Mouse (Mus musculus) thymus, adult 2 months (tissue): Measurements from ENCODE around the gene Inka2. TPM values are rescaled to one million over a fixed set of nuclear protein-coding genes. Genes with fewer than 3 reads are reported as not detected.

Experiments used
- DNase-seq: peaks from one replicate; pipeline ENCODE4 v3.0.0; 2021
- H3K27ac ChIP-seq: fragments of 200-500 bp; 2 replicates; pipeline ENCODE4 v1.5.1; 2012; ENCODE audit warnings: low read length, control low read depth; ENCODE audit not compliant: control insufficient read depth, insufficient read depth
- H3K27me3 ChIP-seq: fragments of 200-500 bp; 2 replicates; pipeline ENCODE4 v1.6.1; 2012; ENCODE audit warnings: mild to moderate bottlenecking, low read length, moderate library complexity, mixed read lengths; ENCODE audit not compliant: control insufficient read depth, insufficient read depth
- H3K36me3 ChIP-seq: fragments of 200-500 bp; 2 replicates; pipeline ENCODE4 v1.6.1; 2012; ENCODE audit warnings: mild to moderate bottlenecking, low read length, moderate library complexity; ENCODE audit not compliant: control insufficient read depth, insufficient read depth
- H3K4me1 ChIP-seq: fragments of 200-500 bp; replicated peaks from 2 replicates; pipeline ENCODE4 v1.6.1; 2012; ENCODE audit warnings: low read length; ENCODE audit not compliant: control insufficient read depth, insufficient read depth
- H3K4me3 ChIP-seq: fragments of 200-500 bp; 2 replicates; pipeline ENCODE4 v1.5.1; 2012; ENCODE audit warnings: mild to moderate bottlenecking, low read length, control low read depth, moderate library complexity; ENCODE audit not compliant: control insufficient read depth, insufficient read depth
- CTCF ChIP-seq: fragments of 200-500 bp; IDR thresholded peaks from 2 replicates; pipeline ENCODE4 v1.5.1; 2012; ENCODE audit warnings: mild to moderate bottlenecking, control low read depth, low read length, moderate library complexity, borderline replicate concordance; ENCODE audit not compliant: control insufficient read depth, poor library complexity, insufficient read depth; ENCODE audit errors: extremely low read depth
- POLR2A ChIP-seq: fragments of 200-500 bp; IDR thresholded peaks from 2 replicates; pipeline ENCODE4 v1.6.1; 2012; ENCODE audit warnings: mild to moderate bottlenecking, low read length, control low read depth, moderate library complexity; ENCODE audit not compliant: control insufficient read depth, poor library complexity, insufficient read depth; ENCODE audit errors: extremely low read depth
- WGBS: fragments of 180-500 bp; shearing (Covaris S2); methylation state at CpG from one replicate; pipeline ENCODE4 v1.1.7; 2018; 5-methylcytosine and 5-hydroxymethylcytosine counted together
- polyA plus RNA-seq: library from polyadenylated mRNA; depleted of rRNA; stranded (reverse); fragments of >200 nt; gene quantifications from 2 replicates; pipeline ENCODE4 v1.2.3, GENCODE M21; 2012; rRNA removed

Inka2 gene
- 5.5 TPM in 2 replicates for polyA plus RNA-seq

DNA sequence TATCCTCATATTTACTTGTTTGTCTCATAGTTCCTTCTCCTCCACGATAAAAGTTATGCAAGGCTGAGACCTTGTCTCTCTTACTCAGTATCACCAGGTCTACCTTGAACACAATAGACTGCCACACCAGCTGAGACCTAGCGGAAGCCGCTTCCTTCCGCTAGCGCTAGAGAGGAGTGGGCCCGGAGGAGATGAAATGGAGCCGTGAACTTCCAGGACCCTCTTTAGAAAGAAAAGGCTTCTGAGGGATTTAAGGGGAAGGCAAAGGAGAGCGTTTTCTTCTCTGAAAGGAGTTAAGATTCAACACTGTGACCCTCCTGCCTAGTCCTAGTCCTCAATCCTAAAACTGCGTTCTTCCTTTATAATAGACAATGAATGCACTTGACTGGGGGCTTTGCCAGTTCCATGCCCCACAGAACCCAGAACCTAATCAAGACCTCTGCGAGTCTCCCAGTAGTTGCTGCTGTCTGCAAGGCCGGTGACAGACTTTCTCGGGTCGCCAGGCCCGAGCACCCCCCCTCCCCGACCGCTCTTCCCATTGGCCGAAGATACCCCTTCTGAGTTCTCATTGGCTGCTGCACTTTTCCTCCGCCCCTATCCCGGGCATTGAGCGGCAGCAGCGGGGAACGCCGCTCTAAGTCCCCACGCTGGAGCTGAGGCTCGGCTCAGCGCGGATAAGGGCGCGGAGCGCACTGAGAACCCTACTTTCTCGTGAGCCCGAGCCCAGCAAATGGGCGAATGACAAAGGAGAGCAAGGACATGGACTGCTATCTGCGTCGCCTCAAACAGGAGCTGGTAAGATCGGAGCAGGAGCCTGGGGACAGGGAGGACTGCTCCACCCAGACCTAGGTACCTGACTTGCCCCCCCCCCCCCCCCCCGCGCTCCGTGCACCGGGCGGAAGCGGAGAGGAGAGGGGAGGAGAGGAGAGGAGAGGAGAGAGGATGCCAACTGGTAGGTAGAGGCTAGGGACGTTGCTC, at the start of gene Inka2:
Gene Inka2 (plus strand): TSS at position 569 of the 978 bp plus-strand sequence.
- Histone ChIP-seq H3K4me3 (peak within 1 kb of the TSS; percentile 56), H3K27ac (peak within 1 kb of the TSS; percentile 74), H3K27me3 (no peaks in the 10 kb centered on the region), H3K4me1 (peaks cover 15% of the 10 kb centered on the region), H3K36me3 (no peaks in the 10 kb centered on the region)
- TF ChIP-seq CTCF (no peak), POLR2A (peak; percentile 66)
- DNase-seq: peak; percentile 80
- WGBS: 14% methylated on average over 37 of the region's 43 CpGs

DNA sequence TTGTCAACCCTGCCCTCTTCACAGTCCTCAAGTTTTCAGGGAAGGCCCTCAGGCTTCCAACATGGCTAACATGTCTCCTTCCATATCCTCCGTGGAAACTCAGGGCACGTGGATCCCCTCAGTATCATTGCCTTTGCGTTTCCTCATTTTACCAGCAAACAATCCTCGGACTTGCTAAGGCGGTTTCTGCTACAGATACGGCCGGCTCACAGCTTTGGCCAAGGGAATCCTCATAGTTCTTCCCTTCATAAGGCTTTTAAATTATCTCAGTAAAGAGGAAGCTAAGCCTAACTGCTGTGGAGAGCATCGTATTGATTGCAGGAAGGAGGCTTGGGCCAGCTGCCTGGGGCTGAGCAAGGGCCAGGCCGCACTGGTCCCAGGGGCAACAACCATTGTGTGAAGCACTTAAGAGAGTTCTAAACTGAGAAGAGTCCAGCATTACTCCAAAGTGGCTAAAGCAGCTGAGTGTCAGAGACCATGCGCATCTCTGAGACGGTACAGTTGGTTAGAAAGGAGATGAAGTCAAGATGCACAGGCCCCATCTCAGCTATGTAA, 49.3 kb upstream of the Inka2 start:
- 95% methylated on average over 11 of the region's 11 CpGs for WGBS
- no peak for DNase-seq
- Histone ChIP-seq H3K4me1 (no peaks in the 10 kb centered on the region), H3K4me3 (no peak overlapping the region), H3K27ac (no peak overlapping the region), H3K27me3 (no peaks in the 10 kb centered on the region), H3K36me3 (no peaks in the 10 kb centered on the region)
- TF ChIP-seq POLR2A: no peak
- TF ChIP-seq CTCF: no peak

DNA sequence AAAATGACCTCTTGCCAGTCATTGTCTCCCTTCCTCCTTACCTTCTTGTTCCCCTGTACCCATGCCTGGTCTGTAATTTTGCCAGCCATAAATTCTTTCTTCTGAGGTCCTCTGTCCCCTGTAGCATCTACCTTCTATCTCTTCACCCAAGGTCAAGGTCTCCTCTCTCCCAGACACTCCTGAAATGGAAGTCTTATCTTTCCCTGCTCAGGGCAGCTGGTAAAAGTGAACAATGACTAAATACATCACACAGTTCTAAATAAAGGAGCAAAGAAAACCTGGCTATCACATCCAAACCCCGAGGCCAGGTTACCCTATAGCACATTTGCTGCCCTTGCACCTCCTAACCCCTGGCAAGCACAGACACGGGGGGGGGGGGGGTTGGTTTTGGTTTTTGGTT, 43.9 kb upstream of the Inka2 start:
- TF ChIP-seq POLR2A: no peak
- TF ChIP-seq CTCF: no peak
- no peak for DNase-seq
- Histone ChIP-seq H3K4me3 (no peak overlapping the region), H3K27ac (no peak overlapping the region), H3K36me3 (no peaks in the 10 kb centered on the region), H3K4me1 (peaks cover 6% of the 10 kb centered on the region), H3K27me3 (no peaks in the 10 kb centered on the region)
- WGBS: 51% methylated on average over 2 of the region's 2 CpGs

DNA sequence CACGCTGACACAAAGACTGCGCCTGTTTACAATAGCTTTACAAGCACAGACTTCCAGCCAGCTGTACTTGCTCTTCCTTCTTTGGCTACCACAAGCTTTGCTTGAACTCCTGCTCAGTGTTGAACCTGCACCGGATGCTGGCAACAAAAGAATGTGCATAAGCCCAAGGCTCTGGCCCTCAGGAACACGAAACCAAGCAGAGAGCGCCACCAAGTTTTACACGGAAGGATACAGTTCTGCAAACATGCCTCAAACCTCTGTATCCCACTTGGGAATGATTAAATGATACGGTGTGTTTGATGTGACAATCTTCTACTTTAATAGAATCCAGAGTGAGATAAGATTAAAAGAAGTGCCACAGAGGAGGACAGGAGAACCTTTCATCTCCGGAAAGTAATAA, 41.4 kb upstream of the Inka2 start:
- H3K27ac ChIP-seq: peak overlapping the region; percentile 62; the same call in 1 of the 2 replicates
- no peak overlapping the region for H3K4me3 ChIP-seq
- no peak for TF ChIP-seq CTCF
- no peak for TF ChIP-seq POLR2A
- DNase-seq: peak; percentile 6
- WGBS: 80% methylated on average over 8 of the region's 8 CpGs
- H3K36me3 ChIP-seq: no peaks in the 10 kb centered on the region
- H3K4me1 ChIP-seq: peaks cover 6% of the 10 kb centered on the region
- no peaks in the 10 kb centered on the region for H3K27me3 ChIP-seq

DNA sequence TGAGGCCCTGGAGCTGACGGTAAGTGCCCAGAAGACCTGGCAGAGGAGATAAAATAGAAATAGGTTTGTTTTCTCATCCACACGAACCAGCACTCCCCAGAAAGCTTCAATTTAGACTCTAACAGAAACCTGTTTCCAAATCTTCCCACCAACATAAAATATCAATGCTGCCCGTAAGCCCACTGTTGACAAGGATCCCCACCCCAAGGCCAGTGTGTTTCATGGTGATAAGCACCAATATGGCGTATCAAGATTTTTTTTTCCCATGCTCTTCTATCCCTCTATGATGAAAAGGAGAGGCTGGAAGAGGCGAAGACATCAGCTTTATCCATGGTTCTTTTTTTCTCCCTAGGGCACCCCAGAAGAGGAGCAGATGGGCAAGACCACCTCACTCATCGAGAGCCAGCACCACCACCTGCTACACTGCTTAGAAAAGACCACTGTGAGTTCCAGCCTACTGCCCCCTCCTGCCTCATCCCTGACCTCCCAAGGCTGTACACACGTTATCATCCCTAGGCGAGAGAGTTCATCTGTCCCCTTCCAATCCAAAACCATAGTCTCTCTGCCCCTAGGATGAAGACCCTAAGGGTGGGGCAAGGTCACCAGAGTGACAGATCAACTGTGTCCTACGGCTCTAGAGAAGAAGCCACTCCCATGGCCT, 39.2 kb upstream of the Inka2 start:
- Histone ChIP-seq H3K4me3 (no peak overlapping the region), H3K27me3 (no peaks in the 10 kb centered on the region), H3K27ac (no peak overlapping the region), H3K4me1 (peaks cover 6% of the 10 kb centered on the region), H3K36me3 (no peaks in the 10 kb centered on the region)
- DNase-seq: no peak
- TF ChIP-seq POLR2A (no peak), CTCF (no peak)
- 90% methylated on average over 9 of the region's 9 CpGs for WGBS

DNA sequence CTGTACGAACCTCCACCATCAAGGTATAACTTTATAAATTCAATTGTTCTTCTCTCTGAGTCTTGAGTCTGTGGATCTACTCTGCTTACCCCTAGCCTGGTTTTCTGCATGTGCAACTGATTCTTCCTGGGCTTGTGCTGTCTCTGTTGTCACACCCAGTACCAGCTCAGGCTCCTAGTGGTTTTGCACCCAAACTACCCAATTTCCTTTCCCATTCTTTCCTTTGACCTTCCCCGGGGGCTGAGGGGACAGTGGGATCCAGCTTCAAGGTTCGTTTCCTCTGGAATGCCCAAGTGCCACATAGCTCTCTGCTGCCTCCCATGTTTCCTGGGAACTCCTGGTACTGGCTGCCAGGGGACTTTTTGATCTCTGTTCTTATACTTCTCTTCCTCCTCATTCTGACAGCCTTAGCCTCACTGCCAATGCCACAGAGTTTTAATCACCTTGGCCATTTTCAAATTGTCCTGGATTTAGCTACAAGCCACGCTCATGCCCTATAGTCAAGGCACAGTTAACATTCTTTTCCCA, 37.3 kb upstream of the Inka2 start:
- Histone ChIP-seq H3K27me3 (no peaks in the 10 kb centered on the region), H3K4me3 (no peak overlapping the region), H3K4me1 (peaks cover 6% of the 10 kb centered on the region), H3K36me3 (no peaks in the 10 kb centered on the region), H3K27ac (no peak overlapping the region)
- no peak for TF ChIP-seq CTCF
- TF ChIP-seq POLR2A: no peak
- WGBS: 85% methylated on average over 4 of the region's 4 CpGs
- no peak for DNase-seq
